Mouse (Mus musculus) lung, adult 2 months (tissue): ENCODE results near the gene Zbtb17.

ENCODE experiments used
- CTCF ChIP-seq: fragments of 200-500 bp; IDR thresholded peaks from 2 replicates; pipeline ENCODE4 v1.5.1; 2011; ENCODE audit warnings: mild to moderate bottlenecking, low read length, control low read depth; ENCODE audit not compliant: insufficient read depth
- POLR2A ChIP-seq: fragments of 200-500 bp; IDR thresholded peaks from 2 replicates; pipeline ENCODE4 v1.6.1; 2011; ENCODE audit warnings: low read depth, mild to moderate bottlenecking, control low read depth, low read length, borderline replicate concordance; ENCODE audit errors: extremely low read depth

DNA sequence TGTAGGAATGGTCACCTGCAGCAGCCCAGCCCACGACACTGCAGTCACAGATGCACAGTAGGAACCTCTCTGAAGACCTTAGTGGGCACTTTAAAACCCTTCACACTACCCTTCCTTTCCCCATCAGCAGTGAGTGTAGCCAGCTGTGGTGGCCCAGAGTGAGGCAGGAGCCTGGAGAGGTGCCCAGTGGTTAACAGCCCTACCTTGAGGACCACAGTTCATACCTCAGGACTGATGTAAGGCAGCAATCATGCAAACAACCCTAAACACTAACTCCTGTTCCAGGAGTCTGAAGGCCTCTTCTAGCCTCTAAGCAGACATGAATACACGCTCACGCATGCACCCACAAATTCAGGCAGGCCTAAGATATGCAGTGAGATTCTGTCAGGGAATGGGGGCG, 60.0 kb downstream of the Zbtb17 start:
- no peak for TF ChIP-seq POLR2A
- TF ChIP-seq CTCF: no peak
